Mouse (Mus musculus) liver, postnatal 0 days (tissue): Measurements from ENCODE around the gene Rdh16.

Experiments used
- CTCF ChIP-seq: sonication (generic); IDR thresholded peaks from 2 replicates; pipeline ENCODE4 v1.5.1; 2016; ENCODE audit warnings: antibody characterized with exemption, low read depth
- EP300 ChIP-seq: IDR thresholded peaks from 2 replicates; pipeline ENCODE4 v1.6.1; 2016; ENCODE audit warnings: antibody characterized with exemption, low read depth, mild to moderate bottlenecking

DNA sequence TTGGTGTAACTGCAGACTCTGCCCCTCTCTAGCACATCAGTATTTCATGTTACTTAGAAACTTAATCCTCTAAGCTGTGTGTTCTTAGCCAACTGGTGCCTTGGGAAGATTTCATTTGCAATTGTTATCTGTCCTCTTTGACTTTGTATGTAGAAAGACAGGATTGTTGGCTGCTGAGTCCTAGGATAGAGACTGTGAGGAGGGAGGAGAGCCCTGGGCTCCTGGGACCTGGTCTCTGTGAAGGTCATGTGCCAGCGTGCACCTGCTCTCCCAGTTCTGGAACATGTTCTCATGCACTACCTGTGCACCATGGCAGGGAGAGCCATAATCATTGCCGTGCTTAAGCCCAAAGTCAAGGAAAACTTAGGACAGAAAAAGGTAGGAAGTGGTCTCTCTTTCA is 660 bp downstream of the Rdh16 start:
- TF ChIP-seq EP300 (no peak), CTCF (no peak)
